Mouse (Mus musculus): ENCODE results near the gene Cnksr3.

GRCm38 (mm10) chr10:7077389-7077808 is 134.6 kb downstream of the Cnksr3 start:
- no peak for TF ChIP-seq POLR2A (IDR thresholded peaks at IDR 0.05; ENCODE audit: extremely low read depth, insufficient read depth, low read length)
- TF ChIP-seq CTCF (IDR thresholded peaks at IDR 0.05; ENCODE audit: low read depth, low read length): no peak
